Mouse (Mus musculus): ENCODE results near the gene Wdr81.

Gene Wdr81

GRCm38 (mm10) chr11:75439951-75440350 lies 14.6 kb downstream of the Wdr81 start:
- no peak for ATAC-seq (ENCODE audit: insufficient number of reproducible peaks, low FRiP score, low TSS enrichment)

GRCm38 (mm10) chr11:75439363-75439762 lies 15.2 kb downstream of the Wdr81 start, which contains the start of gene Serpinf2:
TSS of gene Serpinf2 (minus strand) at chr11:75439591.
- no peak for ATAC-seq (ENCODE audit: insufficient number of reproducible peaks, low FRiP score, low TSS enrichment)

- ATAC-seq (ENCODE audit: insufficient number of reproducible peaks, low FRiP score, low TSS enrichment) = no peak
These were observed 15.7 kb downstream of the Wdr81 start for GRCm38 (mm10) chr11:75438804-75439203.

GRCm38 (mm10) chr11:75438194-75438593 lies 16.3 kb downstream of the Wdr81 start:
- ATAC-seq (ENCODE audit: insufficient number of reproducible peaks, low FRiP score, low TSS enrichment) = no peak

GRCm38 (mm10) chr11:75434138-75434537 lies 20.4 kb downstream of the Wdr81 start:
- ATAC-seq (ENCODE audit: insufficient number of reproducible peaks, low FRiP score, low TSS enrichment) = no peak

GRCm38 (mm10) chr11:75431307-75431706 lies 23.2 kb downstream of the Wdr81 start:
- peak; percentile 49; the same call in 1 of the 2 replicates for ATAC-seq (ENCODE audit: insufficient number of reproducible peaks, low FRiP score, low TSS enrichment)

GRCm38 (mm10) chr11:75429019-75429705 lies 25.4 kb downstream of the Wdr81 start:
- no peak for ATAC-seq (ENCODE audit: insufficient number of reproducible peaks, low FRiP score, low TSS enrichment)

GRCm38 (mm10) chr11:75424459-75424858 lies 30.1 kb downstream of the Wdr81 start:
- no peak for ATAC-seq (ENCODE audit: insufficient number of reproducible peaks, low FRiP score, low TSS enrichment)

GRCm38 (mm10) chr11:75424033-75424432 lies 30.5 kb downstream of the Wdr81 start:
- no peak for ATAC-seq (ENCODE audit: insufficient number of reproducible peaks, low FRiP score, low TSS enrichment)

GRCm38 (mm10) chr11:75423091-75423490 lies 31.4 kb downstream of the Wdr81 start:
- ATAC-seq (ENCODE audit: insufficient number of reproducible peaks, low FRiP score, low TSS enrichment) = no peak

- no peak for ATAC-seq (ENCODE audit: insufficient number of reproducible peaks, low FRiP score, low TSS enrichment)
These were observed 32.3 kb downstream of the Wdr81 start, which contains the start of gene Serpinf1 for GRCm38 (mm10) chr11:75422013-75422792. TSS of gene Serpinf1 (minus strand) at chr11:75422701.

- no peak for ATAC-seq (ENCODE audit: insufficient number of reproducible peaks, low FRiP score, low TSS enrichment)
These were observed 33.0 kb downstream of the Wdr81 start for GRCm38 (mm10) chr11:75421375-75422012.

GRCm38 (mm10) chr11:75420810-75421374 lies 33.6 kb downstream of the Wdr81 start:
- ATAC-seq (ENCODE audit: insufficient number of reproducible peaks, low FRiP score, low TSS enrichment) = no peak

GRCm38 (mm10) chr11:75420037-75420436 lies 34.5 kb downstream of the Wdr81 start:
- ATAC-seq (ENCODE audit: insufficient number of reproducible peaks, low FRiP score, low TSS enrichment) = no peak

GRCm38 (mm10) chr11:75415994-75416393 lies 38.5 kb downstream of the Wdr81 start:
- ATAC-seq (ENCODE audit: insufficient number of reproducible peaks, low FRiP score, low TSS enrichment) = no peak

GRCm38 (mm10) chr11:75415096-75415495 lies 39.4 kb downstream of the Wdr81 start:
- ATAC-seq (ENCODE audit: insufficient number of reproducible peaks, low FRiP score, low TSS enrichment) = no peak

- ATAC-seq (ENCODE audit: insufficient number of reproducible peaks, low FRiP score, low TSS enrichment) = no peak
These were observed 43.9 kb downstream of the Wdr81 start for GRCm38 (mm10) chr11:75410591-75410990.

- no peak for ATAC-seq (ENCODE audit: insufficient number of reproducible peaks, low FRiP score, low TSS enrichment)
These were observed 44.6 kb downstream of the Wdr81 start for GRCm38 (mm10) chr11:75409679-75410575.

- no peak for ATAC-seq (ENCODE audit: insufficient number of reproducible peaks, low FRiP score, low TSS enrichment)
These were observed 47.7 kb downstream of the Wdr81 start for GRCm38 (mm10) chr11:75406865-75407264.

GRCm38 (mm10) chr11:75406104-75406503 lies 48.4 kb downstream of the Wdr81 start:
- ATAC-seq (ENCODE audit: insufficient number of reproducible peaks, low FRiP score, low TSS enrichment) = no peak

All from cerebellum, adult (tissue).